8 mouse cellular contexts compared by ENCODE assay signal in genomic region chr14:19750411-19751024, GRCm38 (mm10). TPM values are rescaled to one million over a fixed set of nuclear protein-coding genes. Genes with fewer than 3 reads are reported as not detected.
DNase-seq lines count a peak whose midpoint lies in the region; ATAC-seq lines count a peak whose summit lies in the region.

No protein-coding gene starts in this region.

- peak overlapping the region; percentile 70 for H3K27ac ChIP-seq in kidney, embryonic 14.5 days (ENCODE audit: low read depth, low read length)
- H3K27ac ChIP-seq in embryonic facial prominence, embryonic 15.5 days (replicated peaks), result peak overlapping the region; percentile 82
- no peak overlapping the region for H3K27ac ChIP-seq in liver, embryonic 15.5 days (replicated peaks)
- peak overlapping the region; percentile 80 for H3K27ac ChIP-seq in stomach, embryonic 15.5 days

- peak overlapping the region; percentile 69 for H3K4me2 ChIP-seq in kidney, embryonic 14.5 days (replicated peaks; ENCODE audit: low read depth, low read length)
- peak overlapping the region; percentile 71 for H3K4me2 ChIP-seq in embryonic facial prominence, embryonic 15.5 days (replicated peaks)
- H3K4me2 ChIP-seq in liver, embryonic 15.5 days, result peak overlapping the region; percentile 80
- peak overlapping the region; percentile 87 for H3K4me2 ChIP-seq in stomach, embryonic 15.5 days

- peak overlapping the region; percentile 63 for H3K9ac ChIP-seq in kidney, embryonic 14.5 days (ENCODE audit: low read depth, low read length)
- H3K9ac ChIP-seq in embryonic facial prominence, embryonic 15.5 days, result peak overlapping the region; percentile 42; the same call in 1 of the 2 replicates
- no peak overlapping the region for H3K9ac ChIP-seq in liver, embryonic 15.5 days
- 0 out of 2 replicates have a peak overlapping the region, but pooled peaks have one; percentile 4 for H3K9ac ChIP-seq in stomach, embryonic 15.5 days

- no peaks in the 10 kb centered on the region for H3K36me3 ChIP-seq in kidney, embryonic 14.5 days (ENCODE audit: control insufficient read depth, insufficient read depth, low read length)
- H3K36me3 ChIP-seq in embryonic facial prominence, embryonic 15.5 days, result no peaks in the 10 kb centered on the region
- no peaks in the 10 kb centered on the region for H3K36me3 ChIP-seq in liver, embryonic 15.5 days (replicated peaks)
- no peaks in the 10 kb centered on the region for H3K36me3 ChIP-seq in stomach, embryonic 15.5 days

- peak overlapping the region; percentile 59 for H3K4me3 ChIP-seq in kidney, embryonic 14.5 days (ENCODE audit: low read length)
- peak overlapping the region; percentile 67 for H3K4me3 ChIP-seq in embryonic facial prominence, embryonic 15.5 days (replicated peaks)
- H3K4me3 ChIP-seq in liver, embryonic 15.5 days (replicated peaks), result peak overlapping the region; percentile 58
- peak overlapping the region; percentile 65 for H3K4me3 ChIP-seq in stomach, embryonic 15.5 days (replicated peaks)

- DNase-seq in kidney, adult 8-10 months, result no peak
- peak; percentile 43 for DNase-seq in heart, postnatal 4 days
- DNase-seq in cerebellum, adult 9-10 months, result no peak

- ATAC-seq in kidney, embryonic 14.5 days (ENCODE audit: low FRiP score, low TSS enrichment), result peak; percentile 65
- ATAC-seq in embryonic facial prominence, embryonic 15.5 days (ENCODE audit: insufficient number of reproducible peaks, low FRiP score, low TSS enrichment, low read depth), result no peak
- ATAC-seq in liver, embryonic 15.5 days (ENCODE audit: insufficient read depth), result no peak
- peak; percentile 62; the same call in 1 of the 2 replicates for ATAC-seq in stomach, embryonic 15.5 days (ENCODE audit: insufficient read depth, low FRiP score, low read depth)
- ATAC-seq in frontal cortex, adult (ENCODE audit: low TSS enrichment), result no peak; the same call in 1 of the 2 replicates

- H3K27me3 ChIP-seq in kidney, embryonic 14.5 days (ENCODE audit: control insufficient read depth, insufficient read depth, low read length), result 0 out of 2 replicates have a peak, but pooled peaks cover 2% of the 10 kb centered on the region
- peaks cover 3% of the 10 kb centered on the region; the same call in 1 of the 2 replicates for H3K27me3 ChIP-seq in embryonic facial prominence, embryonic 15.5 days
- peaks cover 35% of the 10 kb centered on the region for H3K27me3 ChIP-seq in liver, embryonic 15.5 days
- 0 out of 2 replicates have a peak, but pooled peaks cover 2% of the 10 kb centered on the region for H3K27me3 ChIP-seq in stomach, embryonic 15.5 days (replicated peaks)

- no peaks in the 10 kb centered on the region for H3K9me3 ChIP-seq in kidney, embryonic 14.5 days (ENCODE audit: control insufficient read depth, low read length)
- no peaks in the 10 kb centered on the region for H3K9me3 ChIP-seq in embryonic facial prominence, embryonic 15.5 days (replicated peaks)
- no peaks in the 10 kb centered on the region for H3K9me3 ChIP-seq in liver, embryonic 15.5 days (replicated peaks)
- no peaks in the 10 kb centered on the region for H3K9me3 ChIP-seq in stomach, embryonic 15.5 days

- H3K4me1 ChIP-seq in kidney, embryonic 14.5 days (ENCODE audit: control insufficient read depth, insufficient read depth, low read length), result peaks cover 26% of the 10 kb centered on the region
- peaks cover 19% of the 10 kb centered on the region for H3K4me1 ChIP-seq in embryonic facial prominence, embryonic 15.5 days
- H3K4me1 ChIP-seq in liver, embryonic 15.5 days (replicated peaks), result peaks cover 23% of the 10 kb centered on the region
- peaks cover 16% of the 10 kb centered on the region for H3K4me1 ChIP-seq in stomach, embryonic 15.5 days

- WGBS in kidney, embryonic 14.5 days, result 1% methylated on average over 26 of the region's 26 CpGs
- WGBS in embryonic facial prominence, embryonic 15.5 days, result 1% methylated on average over 26 of the region's 26 CpGs
- WGBS in liver, embryonic 15.5 days (ENCODE audit: insufficient replicate concordance), result 9% methylated on average over 26 of the region's 26 CpGs
- 3% methylated on average over 26 of the region's 26 CpGs for WGBS in stomach, embryonic 15.5 days

RNA-seq across cellular contexts. Expression of gene Nid2, which starts 0.5 kb away (rescaled TPM):
- polyA plus RNA-seq in kidney, embryonic 14.5 days (2014; fragmentation: Nextera tagmentation; extraction: Ambion mirVana), result 74.3 and 95.7 TPM in 2 replicates
- polyA plus RNA-seq in embryonic facial prominence, embryonic 15.5 days (2015; fragmentation: Nextera tagmentation; extraction: Ambion mirVana), result 86.7 and 91.3 TPM in 2 replicates
- 100 to 1,000 TPM; 118 to 125 TPM for total RNA-seq in heart, postnatal 4 days (2021)
- 12.8 and 13.1 TPM in 2 replicates for polyA plus RNA-seq in liver, embryonic 15.5 days (2015; fragmentation: Nextera tagmentation; extraction: Ambion mirVana)
- 73.8 and 75.1 TPM in 2 replicates for polyA plus RNA-seq in stomach, embryonic 15.5 days (2015; fragmentation: Nextera tagmentation; extraction: Ambion mirVana)

Comparison
In these comparisons a context has a peak if more than half of its experiments do, and no peak if none do; other contexts are left out.
1. ATAC-seq: peak in kidney, embryonic 14.5 days (single experiment) and stomach, embryonic 15.5 days (single experiment); none in embryonic facial prominence, embryonic 15.5 days (single experiment), liver, embryonic 15.5 days (single experiment) and frontal cortex, adult (single experiment).
2. Peak in every context shown above with its lines, with median percentiles within 50 percentile points of each other: H3K4me2 ChIP-seq and H3K4me3 ChIP-seq.